Mouse (Mus musculus) kidney, adult 2 months (tissue): ENCODE results near the gene Gnl3. TPM values are rescaled to one million over a fixed set of nuclear protein-coding genes. Genes with fewer than 3 reads are reported as not detected.
A peak's percentile ranks its signal among the peaks of the same experiment; 100 is the strongest.

Experiments used
- DNase-seq: peaks from one replicate; pipeline ENCODE4 v3.0.0; 2021
- H3K27ac ChIP-seq: fragments of 200-500 bp; 2 replicates; pipeline ENCODE4 v1.5.1; 2012; ENCODE audit warnings: low read depth, low read length, control low read depth, inconsistent platforms; ENCODE audit not compliant: insufficient read depth
- H3K27me3 ChIP-seq: fragments of 200-500 bp; replicated peaks from 2 replicates; pipeline ENCODE4 v1.6.1; 2012; ENCODE audit warnings: mild to moderate bottlenecking, moderate library complexity, low read length, inconsistent platforms; ENCODE audit not compliant: control insufficient read depth, insufficient read depth
- H3K36me3 ChIP-seq: fragments of 200-500 bp; 2 replicates; pipeline ENCODE4 v1.6.1; 2012; ENCODE audit warnings: mild to moderate bottlenecking, moderate library complexity, low read length, inconsistent platforms; ENCODE audit not compliant: control insufficient read depth, insufficient read depth
- H3K4me1 ChIP-seq: fragments of 200-500 bp; 2 replicates; pipeline ENCODE4 v1.6.1; 2011; ENCODE audit warnings: low read length; ENCODE audit not compliant: control insufficient read depth, insufficient read depth
- H3K4me3 ChIP-seq: fragments of 200-500 bp; 2 replicates; pipeline ENCODE4 v1.5.1; 2011; ENCODE audit warnings: mild to moderate bottlenecking, low read depth, low read length, control low read depth; ENCODE audit not compliant: insufficient read depth
- CTCF ChIP-seq: fragments of 200-500 bp; conservative IDR thresholded peaks from 2 replicates; pipeline ENCODE4 v1.5.1; 2011; ENCODE audit warnings: low read depth, mild to moderate bottlenecking, control low read depth, low read length, moderate library complexity, mixed read lengths; ENCODE audit not compliant: insufficient read depth, insufficient read length
- POLR2A ChIP-seq: fragments of 200-500 bp; IDR thresholded peaks from one replicate; pipeline ENCODE4 v1.6.1; 2011; ENCODE audit warnings: low read depth, low read length, control low read depth
- WGBS: fragments of 180-500 bp; shearing (Covaris S2); methylation state at CpG from one replicate; pipeline ENCODE4 v1.1.7; 2018; 5-methylcytosine and 5-hydroxymethylcytosine counted together
- polyA plus RNA-seq: library from polyadenylated mRNA; depleted of rRNA; stranded (reverse); fragments of >200 nt; gene quantifications from 2 replicates; pipeline ENCODE4 v1.2.3, GENCODE M21; 2012; rRNA removed

Gene Gnl3
- polyA plus RNA-seq = 10.1 and 14.3 TPM in 2 replicates

- TF ChIP-seq POLR2A (peak; percentile 46), CTCF (no peak)
- Histone ChIP-seq H3K4me3 (peak within 1 kb of the TSS; percentile 98), H3K27ac (peak within 1 kb of the TSS; percentile 80), H3K4me1 (peaks cover 15% of the 10 kb centered on the region), H3K27me3 (no peaks in the 10 kb centered on the region), H3K36me3 (peaks cover 8% of the 10 kb centered on the region)
- under 1% methylated on average over 43 of the region's 53 CpGs for WGBS
- peak; percentile 98 for DNase-seq
These were observed at the start of gene Gnl3, which contains the start of gene Pbrm1 for GRCm38 (mm10) chr14:31018860-31019291. Gnl3 (minus strand) TSS chr14:31019152. Pbrm1 (plus strand) TSS chr14:31019138.

GRCm38 (mm10) chr14:31062277-31062676 lies 43.3 kb upstream of the Gnl3 start:
- 50% methylated on average over 1 of the region's 1 CpGs for WGBS
- H3K4me1 ChIP-seq = peaks cover 3% of the 10 kb centered on the region; the same call in 1 of the 2 replicates
- H3K27ac ChIP-seq = no peak overlapping the region
- peaks cover 6% of the 10 kb centered on the region for H3K36me3 ChIP-seq
- H3K4me3 ChIP-seq = no peak overlapping the region
- TF ChIP-seq CTCF = peak; percentile 50
- TF ChIP-seq POLR2A = no peak
- H3K27me3 ChIP-seq = no peaks in the 10 kb centered on the region
- peak; percentile 53 for DNase-seq

GRCm38 (mm10) chr14:31045817-31046216 lies 26.9 kb upstream of the Gnl3 start:
- no peak overlapping the region for H3K27ac ChIP-seq
- WGBS = 96% methylated on average over 1 of the region's 1 CpGs
- no peak for DNase-seq
- TF ChIP-seq POLR2A = no peak
- TF ChIP-seq CTCF = no peak
- no peaks in the 10 kb centered on the region for H3K4me1 ChIP-seq
- H3K36me3 ChIP-seq = peaks cover 18% of the 10 kb centered on the region
- no peak overlapping the region for H3K4me3 ChIP-seq
- H3K27me3 ChIP-seq = no peaks in the 10 kb centered on the region

GRCm38 (mm10) chr14:31045296-31045695 lies 26.3 kb upstream of the Gnl3 start:
- H3K27ac ChIP-seq = no peak overlapping the region
- DNase-seq = no peak
- no peak for TF ChIP-seq CTCF
- no peak for TF ChIP-seq POLR2A
- WGBS = 96% methylated on average over 5 of the region's 5 CpGs
- peaks cover 16% of the 10 kb centered on the region for H3K36me3 ChIP-seq
- no peaks in the 10 kb centered on the region for H3K27me3 ChIP-seq
- no peak overlapping the region for H3K4me3 ChIP-seq
- H3K4me1 ChIP-seq = no peaks in the 10 kb centered on the region

GRCm38 (mm10) chr14:31025785-31026184 lies 6.8 kb upstream of the Gnl3 start:
- no peak overlapping the region for H3K4me3 ChIP-seq
- H3K27ac ChIP-seq = no peak overlapping the region
- H3K27me3 ChIP-seq = no peaks in the 10 kb centered on the region
- peak; percentile 14 for DNase-seq
- peak; percentile 31; the same call in 1 of the 2 replicates for TF ChIP-seq CTCF
- no peak for TF ChIP-seq POLR2A
- peaks cover 6% of the 10 kb centered on the region; the same call in 1 of the 2 replicates for H3K36me3 ChIP-seq
- 0 out of 2 replicates have a peak, but pooled peaks cover 4% of the 10 kb centered on the region for H3K4me1 ChIP-seq
- 86% methylated on average over 3 of the region's 3 CpGs for WGBS

GRCm38 (mm10) chr14:31022579-31022978 lies 3.6 kb upstream of the Gnl3 start:
- Histone ChIP-seq H3K4me3 (no peak overlapping the region), H3K27me3 (no peaks in the 10 kb centered on the region), H3K27ac (no peak overlapping the region), H3K4me1 (peaks cover 13% of the 10 kb centered on the region), H3K36me3 (peaks cover 1% of the 10 kb centered on the region; the same call in 1 of the 2 replicates)
- TF ChIP-seq POLR2A = no peak
- no peak for TF ChIP-seq CTCF
- peak; percentile 61 for DNase-seq
- WGBS = 12% methylated on average over 1 of the region's 1 CpGs

DNA sequence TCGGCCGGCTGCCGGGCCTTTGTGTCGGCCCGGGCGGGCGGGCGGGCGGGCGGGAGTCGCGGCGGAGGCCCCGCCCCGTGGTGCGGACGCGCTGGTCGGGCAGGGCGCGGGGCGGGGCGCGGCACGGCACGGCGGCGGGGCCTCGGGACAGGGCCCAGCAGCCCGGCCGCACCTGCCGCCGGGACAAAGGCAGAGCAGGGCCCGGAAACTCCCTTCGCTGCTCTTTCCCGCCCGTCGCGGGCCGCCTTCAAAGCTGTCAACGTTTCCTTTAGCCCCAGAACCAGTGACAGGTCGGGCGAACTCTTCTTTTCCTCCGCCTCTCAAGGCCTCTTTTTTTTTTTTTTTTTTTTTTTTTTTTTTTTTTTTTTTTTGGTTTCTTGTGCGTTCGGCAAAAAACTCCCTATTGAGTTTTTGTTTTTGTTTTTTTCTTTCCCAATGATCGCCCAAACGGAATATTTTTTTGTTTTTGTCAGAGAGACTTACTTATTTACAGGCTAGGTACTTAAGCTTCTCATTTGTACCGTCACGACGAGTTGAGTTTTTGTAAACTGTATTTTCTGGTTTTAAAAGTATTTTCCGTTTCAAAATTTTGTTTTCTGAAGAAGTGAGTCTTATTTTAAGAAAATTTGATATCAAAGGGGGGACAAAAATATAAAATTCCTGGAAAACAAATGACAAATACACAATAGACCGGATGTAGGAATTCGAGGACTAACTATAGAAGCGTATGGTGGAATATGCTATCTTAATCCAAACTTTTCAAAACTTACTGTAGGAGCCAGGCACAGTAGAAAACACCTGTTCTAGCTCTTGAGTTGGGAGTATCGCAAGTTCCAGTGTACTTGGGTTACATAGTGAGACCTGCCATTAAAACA lies 616 bp upstream of the Gnl3 start:
- DNase-seq = peak; percentile 86
- peak overlapping the region; percentile 98 for H3K4me3 ChIP-seq
- TF ChIP-seq POLR2A (peak; percentile 23), CTCF (no peak)
- peaks cover 15% of the 10 kb centered on the region for H3K4me1 ChIP-seq
- H3K36me3 ChIP-seq = peaks cover 7% of the 10 kb centered on the region
- 5% methylated on average over 52 of the region's 56 CpGs for WGBS
- H3K27me3 ChIP-seq = no peaks in the 10 kb centered on the region
- peak overlapping the region; percentile 80 for H3K27ac ChIP-seq
